Mouse (Mus musculus) intestine, postnatal 0 days (tissue): ENCODE measurements around the gene Ppp6r1. TPM values are rescaled to one million over a fixed set of nuclear protein-coding genes. Genes with fewer than 3 reads are reported as not detected.

Experiments
- ATAC-seq: fragments of 200-750 bp; cut with Nextera tagmentation; 2 replicates; pipeline ENCODE4 v1.8.0; 2017; ENCODE audit warnings: mild to moderate bottlenecking, moderate TSS enrichment, moderate library complexity
- H3K27ac ChIP-seq: fragments of 300-500 bp; sonication (generic); 2 replicates; pipeline ENCODE4 v1.5.1; 2014; ENCODE audit warnings: mild to moderate bottlenecking, low read depth, low read length, moderate library complexity
- H3K27me3 ChIP-seq: fragments of 300-500 bp; sonication (generic); replicated peaks from 2 replicates; pipeline ENCODE4 v1.6.1; 2014; ENCODE audit warnings: low read length, mixed read lengths; ENCODE audit not compliant: control insufficient read depth, insufficient read depth
- H3K36me3 ChIP-seq: fragments of 300-500 bp; sonication (generic); 2 replicates; pipeline ENCODE4 v1.6.1; 2014; ENCODE audit warnings: mild to moderate bottlenecking, moderate library complexity; ENCODE audit not compliant: control insufficient read depth, insufficient read depth
- H3K4me1 ChIP-seq: fragments of 300-500 bp; sonication (generic); replicated peaks from 2 replicates; pipeline ENCODE4 v1.6.1; 2014; ENCODE audit warnings: antibody characterized with exemption, low read length, mixed read lengths; ENCODE audit not compliant: control insufficient read depth, insufficient read depth
- H3K4me2 ChIP-seq: fragments of 300-500 bp; sonication (generic); replicated peaks from 2 replicates; pipeline ENCODE4 v1.6.1; 2014; ENCODE audit warnings: low read depth, mild to moderate bottlenecking, moderate library complexity
- H3K4me3 ChIP-seq: fragments of 300-500 bp; sonication (generic); 2 replicates; pipeline ENCODE4 v1.5.1; 2014; ENCODE audit warnings: low read depth, low read length
- H3K9ac ChIP-seq: fragments of 300-500 bp; sonication (generic); 2 replicates; pipeline ENCODE4 v1.6.1; 2014; ENCODE audit warnings: mild to moderate bottlenecking, low read depth, low read length
- H3K9me3 ChIP-seq: fragments of 300-500 bp; sonication (generic); 2 replicates; pipeline ENCODE4 v1.6.1; 2016; ENCODE audit warnings: mixed run types; ENCODE audit not compliant: control insufficient read depth
- CTCF ChIP-seq: sonication (generic); IDR thresholded peaks from 2 replicates; pipeline ENCODE4 v1.5.1; 2016; ENCODE audit warnings: low read depth, mild to moderate bottlenecking, control low read depth, antibody characterized with exemption, moderate library complexity
- WGBS: fragments of 180-500 bp; shearing (Covaris S2); extraction: QIAGEN DNeasy Blood & Tissue Kit; methylation state at CpG from one replicate; pipeline ENCODE4 v1.1.7; 2014; 5-methylcytosine and 5-hydroxymethylcytosine counted together
- polyA plus RNA-seq: library from polyadenylated mRNA; unstranded; fragments of >200 nt; fragmentation: Nextera tagmentation; extraction: Ambion mirVana; gene quantifications from 2 replicates; pipeline ENCODE4 v1.2.1, GENCODE M21; 2015

Ppp6r1 gene
- polyA plus RNA-seq, 1 experiment from 2014 or later = 4.7 TPM

DNA sequence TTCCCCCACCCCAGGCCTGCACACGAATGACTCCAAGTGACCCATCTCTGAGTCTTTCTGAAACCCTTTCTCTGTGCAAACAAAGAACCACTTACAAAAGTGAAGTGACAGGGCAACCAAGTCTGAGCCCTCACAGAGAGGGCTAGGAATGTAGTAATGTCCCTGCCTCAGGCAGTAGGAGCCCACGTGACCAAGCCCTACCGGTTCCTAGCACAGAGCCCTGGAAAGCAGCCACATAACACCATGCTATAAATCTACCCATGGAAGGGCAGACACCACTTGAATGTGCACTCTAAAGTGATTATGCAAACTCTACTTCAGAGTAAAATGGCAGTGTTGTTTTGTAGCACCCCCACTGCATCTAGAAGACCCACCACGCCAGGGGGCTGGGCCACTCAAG is 13.1 kb upstream of the Ppp6r1 start:
- Histone ChIP-seq H3K27me3 (no peaks in the 10 kb centered on the region), H3K36me3 (peaks cover 19% of the 10 kb centered on the region; the same call in 1 of the 2 replicates), H3K4me3 (no peak overlapping the region), H3K4me1 (no peaks in the 10 kb centered on the region; the same call in 1 of the 2 replicates), H3K9me3 (no peaks in the 10 kb centered on the region), H3K9ac (no peak overlapping the region), H3K4me2 (no peak overlapping the region), H3K27ac (no peak overlapping the region)
- no peak for TF ChIP-seq CTCF
- ATAC-seq = no peak
- 55% methylated on average over 4 of the region's 4 CpGs for WGBS

- H3K9ac ChIP-seq = no peak overlapping the region
- ATAC-seq = no peak
These were observed 11.9 kb upstream of the Ppp6r1 start for GRCm38 (mm10) chr7:4670655-4671255.

DNA sequence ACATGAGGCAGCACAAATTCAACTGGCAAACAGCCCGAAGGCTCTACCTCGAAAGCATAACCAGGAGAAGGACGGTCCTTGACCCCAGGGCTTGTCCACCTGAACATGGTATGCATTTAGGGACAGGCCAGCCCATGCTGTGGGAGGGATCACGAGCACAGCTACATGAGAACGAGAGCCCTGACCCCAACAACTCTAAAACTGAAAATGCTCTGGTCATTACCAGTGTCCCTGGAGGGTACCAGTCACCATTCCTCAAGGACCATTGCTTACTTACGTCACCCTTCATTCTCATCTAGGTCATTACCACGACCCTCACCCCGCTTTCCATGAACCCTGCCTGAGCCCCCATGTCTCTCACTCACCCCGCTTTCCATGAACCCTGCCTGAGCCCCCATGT is 10.3 kb upstream of the Ppp6r1 start:
- Histone ChIP-seq H3K36me3 (peaks cover 20% of the 10 kb centered on the region; the same call in 1 of the 2 replicates), H3K4me3 (no peak overlapping the region), H3K9ac (no peak overlapping the region), H3K27me3 (no peaks in the 10 kb centered on the region), H3K4me1 (no peaks in the 10 kb centered on the region; the same call in 1 of the 2 replicates), H3K27ac (no peak overlapping the region), H3K9me3 (no peaks in the 10 kb centered on the region), H3K4me2 (no peak overlapping the region)
- 98% methylated on average over 9 of the region's 9 CpGs for WGBS
- ATAC-seq = no peak
- no peak for TF ChIP-seq CTCF

More at GRCm38 (mm10) chr7:4670655-4671255, 11.9 kb upstream of the Ppp6r1 start:
- H3K36me3 ChIP-seq = peaks cover 16% of the 10 kb centered on the region; the same call in 1 of the 2 replicates
- H3K4me2 ChIP-seq = no peak overlapping the region
- TF ChIP-seq CTCF = no peak
- H3K4me1 ChIP-seq = no peaks in the 10 kb centered on the region; the same call in 1 of the 2 replicates
- no peaks in the 10 kb centered on the region for H3K27me3 ChIP-seq
- no peaks in the 10 kb centered on the region for H3K9me3 ChIP-seq
- 83% methylated on average over 8 of the region's 8 CpGs for WGBS
- no peak overlapping the region for H3K4me3 ChIP-seq
- no peak overlapping the region for H3K27ac ChIP-seq

DNA sequence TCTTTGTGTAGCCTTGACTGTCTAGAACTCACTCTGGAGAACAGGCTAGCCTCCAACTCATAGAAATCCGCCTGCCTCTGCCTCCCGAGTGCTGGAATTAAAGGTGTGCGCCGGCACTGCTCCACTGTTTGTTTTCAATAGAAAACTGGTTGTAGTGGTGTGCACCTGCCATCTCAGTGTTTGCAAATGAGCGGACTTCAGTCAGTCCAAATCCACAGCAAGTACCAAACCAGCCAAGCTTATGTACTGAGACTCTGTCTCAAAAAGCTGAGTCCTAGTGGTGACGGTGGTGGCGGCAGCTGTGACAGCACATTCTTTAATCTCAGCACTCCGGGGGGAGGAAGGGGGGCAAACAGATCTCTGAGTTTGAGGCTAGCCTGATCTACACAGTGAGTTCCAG is 9.7 kb upstream of the Ppp6r1 start:
- TF ChIP-seq CTCF = no peak
- Histone ChIP-seq H3K27me3 (no peaks in the 10 kb centered on the region), H3K27ac (no peak overlapping the region), H3K4me2 (no peak overlapping the region), H3K9me3 (no peaks in the 10 kb centered on the region), H3K36me3 (peaks cover 23% of the 10 kb centered on the region; the same call in 1 of the 2 replicates), H3K9ac (no peak overlapping the region), H3K4me3 (no peak overlapping the region), H3K4me1 (no peaks in the 10 kb centered on the region)
- no peak for ATAC-seq
- WGBS = 94% methylated on average over 8 of the region's 8 CpGs

DNA sequence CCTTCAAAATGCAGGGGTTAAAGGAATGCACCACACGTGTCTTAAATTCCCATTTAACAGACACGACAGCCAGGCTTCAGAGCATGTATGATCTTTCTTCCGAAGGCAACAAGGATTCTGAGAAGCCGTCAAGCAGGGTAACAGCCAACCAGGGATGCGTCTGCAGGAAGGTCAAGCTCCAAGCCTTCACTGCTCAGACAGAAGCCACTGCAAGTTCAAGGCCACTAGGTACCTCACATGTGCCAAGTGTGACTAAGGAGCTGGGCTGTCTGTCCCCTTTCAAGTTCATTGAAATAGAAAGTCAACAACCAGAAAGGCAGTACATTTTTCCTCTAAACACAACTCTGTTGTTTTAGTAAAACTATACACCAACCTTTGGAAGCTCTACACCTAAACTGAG is 8.1 kb upstream of the Ppp6r1 start:
- WGBS = 95% methylated on average over 5 of the region's 5 CpGs
- no peak for ATAC-seq
- H3K36me3 ChIP-seq = peaks cover 27% of the 10 kb centered on the region; the same call in 1 of the 2 replicates

GRCm38 (mm10) chr7:4663742-4664141 is 4.9 kb upstream of the Ppp6r1 start:
- H3K4me3 ChIP-seq = no peak overlapping the region
- H3K4me1 ChIP-seq = no peaks in the 10 kb centered on the region
- 80% methylated on average over 2 of the region's 2 CpGs for WGBS
- H3K9ac ChIP-seq = no peak overlapping the region
- no peak for ATAC-seq
- H3K27ac ChIP-seq = no peak overlapping the region
- no peak for TF ChIP-seq CTCF
- no peak overlapping the region for H3K4me2 ChIP-seq
- no peaks in the 10 kb centered on the region for H3K9me3 ChIP-seq
- H3K36me3 ChIP-seq = peaks cover 14% of the 10 kb centered on the region; the same call in 1 of the 2 replicates
- H3K27me3 ChIP-seq = no peaks in the 10 kb centered on the region

More for the DNA sequence above, 8.1 kb upstream of the Ppp6r1 start:
- H3K27ac ChIP-seq = no peak overlapping the region
- no peak overlapping the region for H3K9ac ChIP-seq
- no peaks in the 10 kb centered on the region for H3K27me3 ChIP-seq
- no peak overlapping the region for H3K4me3 ChIP-seq
- no peak overlapping the region for H3K4me2 ChIP-seq
- H3K4me1 ChIP-seq = no peaks in the 10 kb centered on the region
- no peaks in the 10 kb centered on the region for H3K9me3 ChIP-seq
- no peak for TF ChIP-seq CTCF
